Mouse (Mus musculus): ENCODE results near the gene Gm49776. TPM values are rescaled to one million over a fixed set of nuclear protein-coding genes. Genes with fewer than 3 reads are reported as not detected.
A peak's percentile ranks its signal among the peaks of the same experiment; 100 is the strongest.

The Gm49776 gene
- polyA plus RNA-seq, 1 experiment from 2014 or later, result not detected

- H3K36me3 ChIP-seq (ENCODE audit: control insufficient read depth, insufficient read depth), result peaks cover 61% of the 10 kb centered on the region
- H3K9me3 ChIP-seq (replicated peaks; ENCODE audit: control insufficient read depth, low read length), result no peaks in the 10 kb centered on the region
- no peak overlapping the region for H3K4me2 ChIP-seq (ENCODE audit: low read depth, low read length)
- ATAC-seq (ENCODE audit: low read depth), result no peak
- no peaks in the 10 kb centered on the region for H3K27me3 ChIP-seq (ENCODE audit: control insufficient read depth, insufficient read depth, low read depth, low read length)
- WGBS (ENCODE audit: insufficient replicate concordance), result 77% methylated on average over 6 of the region's 6 CpGs
- no peak overlapping the region for H3K9ac ChIP-seq (ENCODE audit: low read depth, low read length)
- no peak overlapping the region for H3K4me3 ChIP-seq (ENCODE audit: low read depth, low read length)
- H3K27ac ChIP-seq (ENCODE audit: low read length), result no peak overlapping the region
- H3K4me1 ChIP-seq (ENCODE audit: control insufficient read depth, low read depth, low read length), result peaks cover 24% of the 10 kb centered on the region
Measured at GRCm38 (mm10) chr16:18252736-18253135, 5.4 kb downstream of the Gm49776 start.

- Histone ChIP-seq H3K27me3 (ENCODE audit: control insufficient read depth, insufficient read depth, low read depth, low read length) (no peaks in the 10 kb centered on the region), H3K36me3 (ENCODE audit: control insufficient read depth, insufficient read depth) (peaks cover 45% of the 10 kb centered on the region), H3K4me1 (ENCODE audit: control insufficient read depth, low read depth, low read length) (peaks cover 32% of the 10 kb centered on the region), H3K4me2 (ENCODE audit: low read depth, low read length) (peak overlapping the region; percentile 97), H3K9ac (ENCODE audit: low read depth, low read length) (peak overlapping the region; percentile 90), H3K27ac (ENCODE audit: low read length) (no peak overlapping the region), H3K4me3 (ENCODE audit: low read depth, low read length) (no peak overlapping the region), H3K9me3 (replicated peaks; ENCODE audit: control insufficient read depth, low read length) (no peaks in the 10 kb centered on the region)
- 72% methylated on average over 10 of the region's 10 CpGs for WGBS (ENCODE audit: insufficient replicate concordance)
- no peak for ATAC-seq (ENCODE audit: low read depth)
Measured at GRCm38 (mm10) chr16:18250828-18251790, 7.0 kb downstream of the Gm49776 start.

GRCm38 (mm10) chr16:18250231-18250630, 7.9 kb downstream of the Gm49776 start:
- ATAC-seq (ENCODE audit: low read depth), result no peak
- Histone ChIP-seq H3K9me3 (replicated peaks; ENCODE audit: control insufficient read depth, low read length) (no peaks in the 10 kb centered on the region), H3K4me1 (ENCODE audit: control insufficient read depth, low read depth, low read length) (peaks cover 32% of the 10 kb centered on the region), H3K27me3 (ENCODE audit: control insufficient read depth, insufficient read depth, low read depth, low read length) (no peaks in the 10 kb centered on the region), H3K4me3 (ENCODE audit: low read depth, low read length) (peak overlapping the region; percentile 93), H3K9ac (ENCODE audit: low read depth, low read length) (peak overlapping the region; percentile 90), H3K36me3 (ENCODE audit: control insufficient read depth, insufficient read depth) (peaks cover 52% of the 10 kb centered on the region), H3K27ac (ENCODE audit: low read length) (no peak overlapping the region; the same call in 1 of the 2 replicates), H3K4me2 (ENCODE audit: low read depth, low read length) (peak overlapping the region; percentile 97)
- 55% methylated on average over 4 of the region's 4 CpGs for WGBS (ENCODE audit: insufficient replicate concordance)

GRCm38 (mm10) chr16:18249364-18249967, 8.7 kb downstream of the Gm49776 start:
- ATAC-seq (ENCODE audit: low read depth), result peak; percentile 5; the same call in 1 of the 2 replicates
- H3K4me3 ChIP-seq (ENCODE audit: low read depth, low read length), result peak overlapping the region; percentile 93
- H3K27ac ChIP-seq (ENCODE audit: low read length), result peak overlapping the region; percentile 90
- H3K36me3 ChIP-seq (ENCODE audit: control insufficient read depth, insufficient read depth), result peaks cover 52% of the 10 kb centered on the region
- H3K9ac ChIP-seq (ENCODE audit: low read depth, low read length), result peak overlapping the region; percentile 90
- WGBS (ENCODE audit: insufficient replicate concordance), result 2% methylated on average over 27 of the region's 27 CpGs
- H3K4me1 ChIP-seq (ENCODE audit: control insufficient read depth, low read depth, low read length), result peaks cover 32% of the 10 kb centered on the region
- H3K27me3 ChIP-seq (ENCODE audit: control insufficient read depth, insufficient read depth, low read depth, low read length), result no peaks in the 10 kb centered on the region
- peak overlapping the region; percentile 97 for H3K4me2 ChIP-seq (ENCODE audit: low read depth, low read length)
- H3K9me3 ChIP-seq (replicated peaks; ENCODE audit: control insufficient read depth, low read length), result no peaks in the 10 kb centered on the region

GRCm38 (mm10) chr16:18248433-18249363, 9.4 kb downstream of the Gm49776 start, which contains the start of the genes Trmt2a and Ranbp1:
Gene Trmt2a, plus strand, starts transcription at chr16:18248679.
Gene Ranbp1, minus strand, starts transcription at chr16:18248732.
- Histone ChIP-seq H3K4me2 (ENCODE audit: low read depth, low read length) (peak within 1 kb of the TSS; percentile 97), H3K36me3 (ENCODE audit: control insufficient read depth, insufficient read depth) (peaks cover 48% of the 10 kb centered on the region), H3K27me3 (ENCODE audit: control insufficient read depth, insufficient read depth, low read depth, low read length) (no peaks in the 10 kb centered on the region), H3K4me3 (ENCODE audit: low read depth, low read length) (peak within 1 kb of the TSS; percentile 93), H3K9me3 (replicated peaks; ENCODE audit: control insufficient read depth, low read length) (no peaks in the 10 kb centered on the region), H3K9ac (ENCODE audit: low read depth, low read length) (peak within 1 kb of the TSS; percentile 90), H3K4me1 (ENCODE audit: control insufficient read depth, low read depth, low read length) (peaks cover 32% of the 10 kb centered on the region), H3K27ac (ENCODE audit: low read length) (peak within 1 kb of the TSS; percentile 90)
- WGBS (ENCODE audit: insufficient replicate concordance), result under 1% methylated on average over 96 of the region's 102 CpGs
- peak; percentile 92 for ATAC-seq (ENCODE audit: low read depth)

- peak overlapping the region; percentile 87 for H3K27ac ChIP-seq (ENCODE audit: low read length)
- under 1% methylated on average over 33 of the region's 33 CpGs for WGBS (ENCODE audit: insufficient replicate concordance)
- peak overlapping the region; percentile 93 for H3K4me3 ChIP-seq (ENCODE audit: low read depth, low read length)
- peaks cover 48% of the 10 kb centered on the region for H3K36me3 ChIP-seq (ENCODE audit: control insufficient read depth, insufficient read depth)
- H3K27me3 ChIP-seq (ENCODE audit: control insufficient read depth, insufficient read depth, low read depth, low read length), result no peaks in the 10 kb centered on the region
- peak overlapping the region; percentile 88 for H3K9ac ChIP-seq (ENCODE audit: low read depth, low read length)
- H3K9me3 ChIP-seq (replicated peaks; ENCODE audit: control insufficient read depth, low read length), result no peaks in the 10 kb centered on the region
- H3K4me2 ChIP-seq (ENCODE audit: low read depth, low read length), result peak overlapping the region; percentile 97
- peaks cover 32% of the 10 kb centered on the region for H3K4me1 ChIP-seq (ENCODE audit: control insufficient read depth, low read depth, low read length)
- ATAC-seq (ENCODE audit: low read depth), result no peak
Measured at GRCm38 (mm10) chr16:18247521-18248399, 10.4 kb downstream of the Gm49776 start.

- WGBS (ENCODE audit: insufficient replicate concordance), result 79% methylated on average over 10 of the region's 10 CpGs
- H3K27me3 ChIP-seq (ENCODE audit: control insufficient read depth, insufficient read depth, low read depth, low read length), result no peaks in the 10 kb centered on the region
Measured at GRCm38 (mm10) chr16:18241581-18241980, 16.5 kb downstream of the Gm49776 start.

More at GRCm38 (mm10) chr16:18241581-18241980, 16.5 kb downstream of the Gm49776 start:
- Histone ChIP-seq H3K4me2 (ENCODE audit: low read depth, low read length) (no peak overlapping the region), H3K9ac (ENCODE audit: low read depth, low read length) (no peak overlapping the region), H3K36me3 (ENCODE audit: control insufficient read depth, insufficient read depth) (peaks cover 64% of the 10 kb centered on the region), H3K4me3 (ENCODE audit: low read depth, low read length) (no peak overlapping the region), H3K27ac (ENCODE audit: low read length) (no peak overlapping the region), H3K9me3 (replicated peaks; ENCODE audit: control insufficient read depth, low read length) (no peaks in the 10 kb centered on the region), H3K4me1 (ENCODE audit: control insufficient read depth, low read depth, low read length) (peaks cover 1% of the 10 kb centered on the region)
- no peak for ATAC-seq (ENCODE audit: low read depth)
